Mouse (Mus musculus) myocyte (in vitro differentiated cells): ENCODE measurements around the gene Dolk.

ENCODE experiments used
- MAX ChIP-seq: IDR thresholded peaks from one replicate; pipeline ENCODE4 v1.6.1; 2011; ENCODE audit warnings: low read depth, mild to moderate bottlenecking, control low read depth
- POLR2A ChIP-seq: IDR thresholded peaks from one replicate; pipeline ENCODE4 v1.6.1; 2011; ENCODE audit warnings: low read depth, mild to moderate bottlenecking, control low read depth, moderate library complexity; ENCODE audit not compliant: insufficient read length
- POLR2AphosphoS2 ChIP-seq: IDR thresholded peaks from one replicate; pipeline ENCODE4 v1.6.1; 2011; ENCODE audit warnings: low read depth, control low read depth; ENCODE audit not compliant: insufficient read length
- REST ChIP-seq: IDR thresholded peaks from one replicate; pipeline ENCODE4 v1.6.1; 2011; ENCODE audit warnings: mild to moderate bottlenecking, control low read depth, moderate library complexity; ENCODE audit not compliant: insufficient read depth, insufficient read length
- TCF12 ChIP-seq: IDR thresholded peaks from one replicate; pipeline ENCODE4 v1.6.1; 2011; ENCODE audit warnings: mild to moderate bottlenecking, control low read depth; ENCODE audit not compliant: poor library complexity, insufficient read depth, severe bottlenecking

- no peak for TF ChIP-seq POLR2A
- TF ChIP-seq REST = no peak
- no peak for TF ChIP-seq MAX
- no peak for TF ChIP-seq POLR2AphosphoS2
- no peak for TF ChIP-seq TCF12
These were observed 29.4 kb downstream of the Dolk start for GRCm38 (mm10) chr2:30256616-30257350.
